Mouse (Mus musculus) ovary, adult 18-20 months (tissue): ENCODE data around the gene Pnma1.

ENCODE experiments used
- DNase-seq: peaks from one replicate; pipeline ENCODE4 v3.0.0; 2022; ENCODE audit warnings: low spot score, mixed read lengths

Gene Pnma1

DNA sequence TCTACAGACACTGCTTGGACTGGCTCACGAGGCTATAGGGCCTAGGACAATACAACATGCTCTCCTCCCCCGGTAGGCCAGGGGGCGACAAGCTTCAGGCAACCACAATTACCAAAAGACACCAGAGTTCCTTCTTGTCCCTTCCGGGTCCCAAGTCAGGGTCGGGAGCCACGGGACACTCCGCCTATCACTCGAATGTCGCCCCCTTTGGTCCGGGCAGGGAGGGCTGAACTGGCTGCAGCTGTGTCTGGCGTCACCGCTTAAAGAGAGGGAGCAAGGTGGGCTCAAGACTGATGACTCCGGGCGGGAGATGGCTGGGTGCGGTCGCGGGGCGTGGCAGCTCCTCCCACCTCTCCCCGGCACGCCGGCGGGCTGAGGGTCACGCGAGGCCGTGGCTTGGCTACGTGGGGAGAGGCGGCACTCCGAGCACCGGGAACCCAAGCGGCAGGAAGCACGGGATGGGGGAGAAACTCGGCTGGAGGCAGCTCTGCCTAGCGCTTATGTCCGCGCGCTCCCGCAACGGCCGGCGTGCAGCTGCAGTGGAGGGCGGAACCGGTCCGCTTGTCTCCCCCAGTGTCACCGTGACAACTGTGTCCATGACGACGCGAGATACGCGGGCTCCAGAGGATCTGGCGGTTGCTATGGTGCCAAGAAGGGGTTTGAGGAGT, at the start of gene Pnma1:
Gene Pnma1 (minus strand): TSS at position 536 of the 668 bp plus-strand sequence.
- DNase-seq: peak; percentile 66

DNA sequence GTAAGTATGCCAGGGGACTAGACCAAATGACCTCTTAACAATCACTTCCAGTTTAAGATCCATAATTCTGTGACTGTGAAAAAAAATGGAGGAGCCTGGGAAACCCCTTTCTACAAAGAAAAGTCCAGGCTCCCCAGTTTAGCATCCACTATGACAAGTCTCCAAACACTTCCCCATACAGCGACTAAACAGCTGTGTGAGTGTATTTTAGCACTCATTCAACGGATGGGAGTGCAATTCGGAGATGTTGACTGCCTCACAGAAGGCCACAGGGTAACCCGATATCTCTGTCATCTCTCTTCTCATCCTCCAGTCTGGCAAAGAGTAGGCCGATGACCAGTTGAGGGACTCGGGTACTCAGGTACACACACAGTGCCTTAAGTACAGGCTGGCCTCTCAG, 46.9 kb upstream of the Pnma1 start:
- DNase-seq: no peak

DNA sequence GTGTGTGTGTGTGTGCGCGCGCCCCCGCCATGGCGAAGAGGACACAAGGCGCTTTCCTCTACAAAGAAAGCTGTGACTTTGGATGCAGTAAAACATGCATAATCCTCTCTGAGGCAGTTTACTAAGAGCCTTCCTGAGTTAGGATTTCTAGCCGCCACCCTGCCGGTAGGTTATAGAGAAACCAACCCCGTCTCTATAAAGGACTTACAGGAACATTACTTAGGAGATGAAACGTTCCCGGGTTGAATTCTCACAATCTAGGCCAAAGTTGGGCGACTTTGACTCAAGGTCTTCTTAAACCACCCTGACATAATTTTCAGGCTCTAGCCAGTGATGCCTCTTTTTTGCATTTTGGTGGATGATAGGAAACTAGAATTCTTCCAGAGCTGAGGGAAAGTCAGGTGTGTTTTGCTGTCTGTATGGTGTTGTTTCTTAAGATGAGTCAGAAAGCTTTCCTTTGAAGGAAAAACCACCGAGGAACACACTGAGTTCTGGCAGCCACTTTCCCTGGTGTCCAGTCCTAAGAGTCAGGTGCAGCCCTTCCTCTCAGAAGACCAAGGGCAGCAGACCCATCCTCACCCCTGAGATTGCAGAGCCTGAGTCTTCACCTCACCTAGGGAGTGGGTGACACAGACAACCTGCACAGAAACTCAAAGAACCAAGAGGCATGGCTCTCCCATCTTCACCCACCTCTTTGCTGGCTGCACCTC, 46.3 kb upstream of the Pnma1 start:
- no peak for DNase-seq

DNA sequence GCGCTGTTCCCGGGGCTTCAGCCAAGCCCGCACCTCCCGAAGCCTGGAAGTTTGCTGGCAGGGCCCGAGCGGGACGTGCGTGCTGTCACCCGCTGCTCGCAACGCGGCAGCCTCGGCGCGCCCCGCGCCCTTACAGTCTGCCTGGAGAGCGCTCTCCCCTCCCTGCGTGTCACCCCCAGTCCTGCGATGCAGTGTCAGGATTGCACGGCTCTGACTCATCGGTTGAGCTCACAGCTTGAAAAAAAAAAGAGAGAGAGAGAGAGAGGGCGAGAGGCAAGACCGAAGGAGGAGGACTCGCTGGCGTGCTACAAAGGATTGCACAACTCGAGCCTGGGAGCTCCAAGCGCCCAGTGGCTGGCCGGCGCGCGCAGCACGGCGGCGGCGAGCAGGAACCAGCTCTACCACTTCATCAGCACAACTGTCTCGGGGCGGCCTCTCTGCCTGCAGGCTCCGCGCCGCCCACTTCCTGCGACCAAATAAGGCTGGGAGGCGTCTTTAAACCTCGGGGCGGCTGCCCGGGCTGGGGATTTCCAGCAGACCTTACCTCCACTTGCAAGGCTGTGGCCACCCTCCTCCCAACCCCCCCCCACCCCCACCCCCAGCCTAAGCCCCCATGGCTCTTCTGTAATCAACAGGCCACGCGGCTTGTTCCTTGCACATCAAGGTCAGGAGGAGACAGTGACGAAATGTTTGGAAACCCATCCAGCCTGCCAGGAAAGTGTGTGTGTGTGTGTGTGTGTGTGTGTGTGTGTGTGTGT, 45.5 kb upstream of the Pnma1 start:
- DNase-seq: peak; percentile 95

DNA sequence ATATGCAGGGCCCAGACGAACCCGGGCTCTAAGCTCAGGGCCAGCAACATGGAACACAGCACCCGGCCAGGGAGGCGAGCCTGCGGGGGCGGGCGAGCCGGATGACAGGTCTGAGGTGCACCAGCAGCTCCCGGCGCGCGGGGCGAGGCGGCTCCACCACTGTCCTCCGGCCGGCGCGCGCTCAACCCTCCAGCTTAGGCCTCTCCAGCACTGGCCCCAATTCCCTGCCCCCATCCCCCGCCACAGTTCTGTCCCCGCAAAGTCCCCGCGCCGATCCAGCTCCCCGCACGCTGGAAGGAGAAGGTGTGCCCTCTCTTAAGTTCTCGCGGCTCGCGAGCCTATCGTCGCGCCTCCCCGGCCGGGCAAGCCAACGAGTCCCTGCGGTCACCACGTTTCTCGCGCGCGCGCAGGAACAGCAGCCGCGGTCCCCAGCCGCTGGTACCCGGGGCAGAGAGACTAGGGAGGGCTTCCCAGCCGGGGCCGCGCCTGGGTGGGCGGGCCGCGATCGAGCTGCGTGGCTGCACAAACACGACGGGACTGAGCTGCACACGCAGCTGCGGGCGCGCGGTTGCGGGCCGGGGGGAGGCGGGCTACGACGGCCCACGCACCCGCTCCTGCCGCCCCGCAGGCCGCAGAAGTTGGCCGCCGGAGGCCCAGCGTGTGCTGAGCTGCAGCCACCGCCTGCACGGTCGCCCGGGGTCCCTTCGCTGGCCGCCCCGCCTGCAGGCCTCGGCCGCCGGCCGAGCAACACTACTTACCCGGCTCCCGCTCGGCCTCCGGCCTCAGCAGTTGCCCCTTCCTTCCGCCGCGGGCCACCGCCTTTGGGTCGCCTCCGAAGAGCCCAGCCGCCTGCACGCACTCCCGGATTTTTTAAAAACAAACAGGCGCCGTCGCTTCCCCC, 44.7 kb upstream of the Pnma1 start:
- DNase-seq: no peak

DNA sequence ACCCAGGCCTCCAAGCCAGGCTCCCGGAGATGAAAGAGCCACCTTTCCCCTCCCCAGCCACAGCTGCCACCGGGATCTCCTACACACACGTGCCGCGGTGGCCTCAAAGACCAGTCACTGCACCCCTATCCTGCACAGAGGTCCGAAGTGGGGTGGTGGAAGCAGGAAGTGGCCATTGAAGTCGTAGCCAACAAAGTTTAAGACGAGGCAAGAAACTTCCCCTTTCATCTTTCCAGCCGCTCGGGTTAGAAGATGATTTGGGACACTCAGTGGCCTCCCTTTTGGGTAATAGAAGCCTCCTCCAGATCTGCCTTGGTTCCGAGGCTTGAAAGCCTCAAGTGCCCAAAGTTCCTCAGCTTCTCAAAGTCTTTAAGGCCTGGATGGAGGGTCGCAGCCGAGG, 44.0 kb upstream of the Pnma1 start:
- DNase-seq: no peak

DNA sequence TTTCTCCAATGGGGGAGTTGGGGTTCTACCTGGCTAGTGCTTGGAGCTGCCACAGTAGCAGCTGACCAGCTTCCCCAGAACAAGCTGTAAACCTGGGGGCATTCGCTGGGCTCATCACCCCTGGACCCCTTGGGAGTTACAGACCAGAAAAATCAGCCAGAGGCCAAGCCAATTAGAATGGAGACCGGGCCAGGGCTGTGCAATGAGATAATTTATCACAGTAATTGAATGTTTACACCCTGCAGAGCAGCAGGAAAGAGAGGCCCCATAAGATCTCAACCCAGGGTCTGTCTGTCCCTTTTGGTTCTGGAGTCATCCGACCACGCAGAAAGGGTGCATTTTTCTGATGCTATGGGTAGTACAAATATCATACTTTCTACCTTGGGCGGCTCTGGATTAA, 43.5 kb upstream of the Pnma1 start:
- no peak for DNase-seq

DNA sequence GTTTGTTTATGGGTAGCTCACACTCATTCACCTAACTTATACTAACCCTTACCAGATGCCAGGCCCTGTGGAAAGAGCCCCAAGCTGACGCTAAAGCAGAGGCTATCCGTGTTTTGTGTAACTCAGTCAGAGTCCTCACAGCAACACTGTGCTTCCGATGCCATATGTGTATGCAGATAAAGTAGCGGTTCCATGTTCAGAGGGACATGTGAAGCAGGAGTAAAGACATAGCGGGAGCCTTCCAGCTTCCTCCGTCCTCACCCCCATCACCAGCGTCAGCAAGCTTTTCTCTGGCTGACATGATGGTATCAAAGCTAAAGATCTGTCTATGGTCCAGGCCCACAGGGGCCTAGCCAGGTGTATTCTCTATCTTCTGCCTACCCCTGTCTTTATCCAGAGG, 42.9 kb upstream of the Pnma1 start:
- no peak for DNase-seq

DNA sequence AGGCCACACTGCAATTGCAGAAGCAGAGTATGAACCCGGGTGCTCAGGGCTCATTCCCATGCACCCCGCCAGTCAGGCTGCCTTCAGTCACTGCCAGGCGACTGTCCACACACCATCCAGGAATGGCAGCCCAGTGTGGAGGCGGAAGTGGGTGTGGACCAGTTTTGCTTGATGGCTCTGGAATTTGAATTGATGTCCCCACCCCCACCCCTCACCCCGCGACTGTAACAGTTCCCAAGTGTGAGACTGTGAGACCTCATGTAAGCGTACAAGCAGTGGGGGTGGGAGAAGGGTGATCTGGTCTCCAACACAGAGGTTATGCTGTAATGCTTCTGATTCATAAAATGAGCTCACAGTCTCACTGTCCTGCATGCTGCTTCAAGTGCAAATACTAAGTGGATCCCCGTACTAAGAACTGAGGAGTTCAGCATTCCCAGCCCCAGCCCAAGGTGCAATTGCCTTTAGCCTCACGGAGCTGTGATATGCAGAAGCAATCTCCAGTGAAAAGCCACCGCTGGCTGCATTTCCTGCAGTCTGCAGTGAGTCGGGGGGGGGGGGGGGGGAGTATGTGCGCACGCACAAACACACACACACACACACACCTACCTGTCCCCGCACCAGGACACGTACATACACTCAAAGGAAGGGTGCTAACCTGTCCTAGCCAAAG, 42.0 kb upstream of the Pnma1 start:
- DNase-seq: no peak

DNA sequence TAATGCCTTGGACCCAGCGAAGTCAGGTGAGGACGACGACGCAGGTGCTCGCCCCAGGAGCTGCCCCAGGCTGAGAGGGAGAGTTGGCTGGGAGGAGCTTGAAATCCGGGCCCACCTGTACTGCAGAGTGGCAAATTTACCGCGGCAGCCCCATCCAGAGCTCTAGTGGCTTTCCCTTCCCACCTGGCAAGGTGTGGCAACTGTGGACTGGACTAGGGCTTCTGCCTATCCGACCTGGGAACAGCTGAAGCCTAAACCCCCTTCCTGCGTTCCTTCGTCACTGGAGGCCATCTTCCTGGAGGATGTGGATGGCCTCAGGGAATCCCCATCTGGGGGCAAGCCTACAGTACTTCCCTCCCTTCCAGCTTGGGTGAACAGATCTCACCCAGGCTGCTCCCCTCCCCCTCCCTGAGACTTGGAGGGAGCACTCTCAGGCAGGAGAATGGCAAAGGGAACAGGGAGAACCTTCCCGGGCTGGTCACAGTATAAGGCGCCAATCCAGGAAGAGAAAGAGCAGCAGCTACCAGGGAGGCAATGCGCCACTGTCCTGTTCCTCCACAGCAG, 40.7 kb upstream of the Pnma1 start:
- no peak for DNase-seq

DNA sequence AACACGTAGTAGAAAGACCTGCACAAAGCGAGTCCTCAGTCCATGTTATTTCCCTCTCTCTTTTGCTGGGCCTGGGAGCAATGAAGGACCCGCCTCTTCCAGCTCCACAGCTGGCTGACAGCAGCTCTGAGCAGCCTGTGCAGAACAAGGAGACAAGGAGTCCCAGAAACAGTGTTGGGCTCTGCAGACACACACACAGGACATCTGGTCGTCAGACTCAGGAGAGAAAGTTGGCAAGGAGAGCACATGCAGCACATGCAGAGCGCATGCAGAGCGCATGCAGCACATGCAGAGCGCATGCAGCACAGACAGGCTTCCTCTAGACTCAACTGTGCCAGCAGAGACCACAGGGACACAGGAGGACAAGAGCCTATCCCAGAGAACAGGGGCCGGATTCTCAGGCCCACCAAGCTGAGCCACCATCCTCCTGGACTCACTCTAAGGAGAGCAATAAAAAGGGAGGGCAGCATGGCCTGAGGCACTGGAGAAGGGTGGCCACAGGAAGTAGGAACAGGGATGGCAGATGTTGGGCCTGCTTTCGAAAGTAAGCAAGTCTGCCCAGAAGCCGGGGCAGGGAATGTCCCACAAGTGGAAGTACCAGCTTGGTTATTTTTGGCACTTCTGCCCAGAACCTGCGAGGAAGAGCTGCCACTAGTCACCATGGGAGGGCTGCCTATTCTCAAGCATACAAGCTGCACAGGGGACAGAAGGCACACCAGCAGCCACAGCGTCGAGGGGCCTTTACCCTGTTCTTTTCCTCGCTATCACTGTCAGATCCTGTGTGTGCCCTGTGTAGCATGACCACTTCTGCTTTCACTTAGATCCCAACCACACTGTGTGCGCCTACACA, 39.7 kb upstream of the Pnma1 start:
- no peak for DNase-seq

DNA sequence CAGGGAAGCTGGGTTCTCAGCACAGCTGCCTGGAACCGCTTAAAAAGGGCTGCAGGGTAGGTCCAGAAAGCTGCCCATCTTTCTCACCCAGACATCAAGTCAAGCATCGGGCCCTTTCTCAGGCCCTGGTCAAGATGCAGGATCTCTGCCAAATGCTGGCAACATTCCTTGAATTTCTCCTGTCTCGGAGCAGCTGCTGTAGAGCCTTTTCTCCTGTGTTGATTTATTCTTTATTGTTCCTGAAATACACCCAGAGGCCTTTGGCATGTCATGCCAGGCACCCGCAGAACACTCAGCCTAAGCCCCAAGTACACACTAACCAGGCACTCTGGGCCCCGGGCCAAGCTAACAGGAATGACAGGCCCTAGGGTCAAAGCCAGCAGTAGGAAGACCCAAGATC, 38.7 kb upstream of the Pnma1 start:
- no peak for DNase-seq

DNA sequence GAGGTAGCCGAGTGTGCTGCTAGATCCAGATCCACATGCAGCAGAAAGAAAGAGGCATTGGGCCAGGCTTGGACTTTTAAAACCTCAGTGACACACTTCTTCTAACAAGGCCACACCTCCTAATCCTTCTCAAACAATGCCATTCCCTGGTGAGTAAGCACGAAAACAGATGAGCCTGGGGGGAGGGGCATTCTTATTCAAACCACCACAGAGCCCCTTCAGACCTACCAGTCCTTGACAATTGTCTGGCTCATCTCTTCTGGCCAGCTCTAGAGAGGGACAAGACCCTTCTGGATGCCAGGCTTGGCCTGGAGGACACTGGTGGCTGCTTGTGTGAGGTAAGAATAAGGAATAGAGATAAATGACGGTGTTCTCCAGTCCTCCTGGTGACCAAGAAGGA, 38.2 kb upstream of the Pnma1 start:
- no peak for DNase-seq

DNA sequence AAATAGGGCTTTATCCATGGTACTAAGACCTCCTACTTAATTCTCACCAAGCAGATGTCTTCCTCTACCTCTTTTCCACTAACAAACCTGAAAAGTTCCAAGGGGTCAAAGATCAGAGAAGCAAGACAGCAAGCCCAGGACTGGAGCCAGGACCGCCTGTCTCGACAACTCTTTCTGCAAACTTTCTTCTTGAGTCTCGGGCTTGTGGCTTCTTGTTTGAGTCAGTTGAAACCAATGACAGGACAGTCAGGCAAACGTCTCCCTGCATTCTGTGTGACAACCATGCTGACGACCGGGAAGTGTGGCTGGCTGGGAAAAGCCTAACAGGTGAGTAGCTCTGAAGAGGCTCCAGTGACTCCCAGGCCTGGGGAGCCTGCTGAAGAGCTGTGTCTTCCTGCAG, 37.3 kb upstream of the Pnma1 start:
- no peak for DNase-seq

DNA sequence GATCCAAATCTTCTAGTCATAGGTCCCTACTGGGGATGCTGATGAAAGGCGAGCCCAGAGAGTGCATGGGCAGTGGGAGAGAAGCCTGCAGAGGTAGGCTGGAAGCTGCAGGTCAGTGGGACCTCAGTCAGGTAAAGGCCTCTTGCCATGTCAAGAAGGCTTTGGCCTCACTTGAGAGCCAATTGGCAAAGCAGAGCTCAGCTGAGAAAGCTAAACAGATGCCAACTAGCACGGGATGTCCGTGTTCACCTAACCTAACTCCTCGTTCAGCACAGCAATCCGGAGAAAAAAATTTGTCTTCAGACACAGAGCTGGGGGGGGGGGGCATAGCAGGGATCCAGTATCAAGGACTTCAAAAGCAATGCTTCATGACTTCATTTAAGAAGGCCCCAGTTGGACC, 36.7 kb upstream of the Pnma1 start:
- no peak for DNase-seq

DNA sequence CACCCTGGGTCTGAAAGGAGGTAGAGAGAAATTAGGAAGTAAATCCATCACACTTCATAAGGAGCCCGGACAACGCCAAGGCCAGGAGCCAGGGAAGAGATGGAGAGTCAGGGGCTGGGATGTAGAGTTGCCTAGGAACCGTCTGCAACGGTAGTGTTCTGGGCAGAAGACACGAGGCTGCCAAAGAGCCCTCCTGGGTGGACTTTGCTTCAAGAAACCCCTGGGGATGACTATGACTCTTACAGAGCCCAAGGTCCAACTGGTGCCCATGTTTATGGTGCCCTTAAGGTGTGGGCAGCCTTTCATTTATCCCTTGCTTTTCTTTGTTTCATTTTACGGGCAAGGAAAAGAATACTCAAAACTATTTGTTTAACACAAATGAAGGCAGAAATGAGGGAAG, 33.7 kb upstream of the Pnma1 start:
- DNase-seq: no peak

DNA sequence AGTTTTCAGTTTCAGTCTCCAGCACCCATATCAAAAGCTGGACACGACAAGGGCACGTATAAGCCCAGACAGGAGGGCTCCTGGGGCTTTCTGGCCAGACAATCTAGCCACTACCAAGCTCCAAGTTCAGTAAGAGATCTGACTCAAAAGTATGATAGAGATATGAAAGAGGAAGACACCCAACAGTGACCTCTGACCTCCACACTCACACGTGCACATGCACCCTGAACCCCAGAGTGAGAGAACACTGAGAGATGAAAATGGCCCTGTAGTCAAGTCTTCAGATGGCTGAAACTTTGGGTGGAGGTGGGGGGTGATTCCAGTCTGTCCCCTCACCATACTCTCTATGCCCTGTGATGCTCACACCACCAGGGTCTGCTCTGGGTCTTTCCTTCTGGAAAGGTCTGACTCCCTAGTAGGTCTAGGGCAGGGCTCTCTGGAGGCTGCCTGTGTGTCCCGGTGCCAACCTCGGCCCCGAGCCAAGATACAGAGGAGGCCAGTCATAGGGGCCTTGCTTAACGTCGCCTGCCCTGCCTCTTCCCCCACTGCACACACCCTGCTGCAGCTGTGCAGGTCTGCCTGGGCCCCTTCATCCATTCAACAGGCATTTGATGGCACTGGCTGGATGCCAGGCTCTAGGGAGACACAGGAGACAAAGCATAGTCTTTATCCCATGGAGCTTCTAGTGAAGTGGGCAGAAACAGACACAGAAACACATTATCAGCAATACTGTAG, 32.6 kb upstream of the Pnma1 start:
- DNase-seq: peak; percentile 71

DNA sequence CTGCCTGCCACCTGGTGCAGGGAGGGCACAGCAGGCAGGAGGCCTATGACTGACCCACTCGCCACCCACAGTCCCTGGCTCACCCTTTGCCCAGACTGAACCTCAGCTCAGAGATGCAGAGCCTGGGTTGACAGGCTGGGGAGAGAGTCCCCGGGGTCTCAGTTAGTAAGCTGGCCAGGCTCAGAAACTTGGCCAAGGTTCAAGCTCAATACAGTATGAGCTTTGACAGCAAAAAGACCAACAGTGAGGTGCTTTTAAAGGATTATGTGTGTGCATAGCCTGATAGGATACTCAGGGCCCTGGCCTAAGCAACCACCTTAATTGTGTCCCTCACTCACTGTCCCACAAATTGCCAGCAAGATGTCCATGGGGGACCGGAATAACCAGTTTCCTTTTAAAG, 31.8 kb upstream of the Pnma1 start:
- no peak for DNase-seq

DNA sequence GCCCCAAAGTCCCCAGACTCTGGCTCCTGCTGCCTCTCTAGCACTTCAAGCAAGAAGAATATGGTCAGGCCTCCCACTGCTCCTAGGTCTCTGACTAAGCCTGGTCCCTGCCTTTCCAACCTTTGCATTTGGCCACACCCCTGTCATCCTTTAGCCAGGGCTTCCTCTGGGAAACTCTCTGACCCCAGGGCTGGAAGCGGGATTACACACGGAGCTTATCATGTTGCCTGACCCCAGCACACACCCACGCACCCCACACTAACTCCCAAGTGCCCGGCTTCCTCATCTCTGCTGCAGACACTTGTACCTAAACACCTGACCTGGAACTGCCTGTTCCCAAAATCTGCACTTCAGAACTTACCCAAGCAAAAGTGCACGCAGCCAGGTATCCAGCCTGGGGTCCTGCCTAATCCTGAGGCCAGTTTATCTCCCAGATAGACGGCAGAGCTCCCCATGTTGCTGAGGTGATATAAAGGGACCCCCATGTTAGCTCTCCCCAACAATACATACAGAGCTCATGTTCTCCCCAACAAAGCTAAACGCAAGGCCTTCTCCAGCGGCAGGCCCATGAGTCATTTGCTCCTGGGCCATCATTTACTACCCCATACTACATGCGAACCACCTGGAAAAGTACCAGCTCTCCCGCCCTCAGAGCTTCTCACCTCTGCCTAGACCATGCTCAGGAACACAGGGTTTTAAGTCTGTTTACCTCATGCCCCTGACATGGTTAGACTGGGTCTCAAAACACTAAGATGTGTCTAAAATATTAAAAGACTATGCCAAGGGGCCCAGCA, 30.6 kb upstream of the Pnma1 start:
- no peak for DNase-seq
